ENCODE assay signal across 20 mouse cellular contexts in genomic region chr4:153251943-153252342, GRCm38 (mm10).
"Had no signal": no experiment of that assay in that cellular context is flagged by ENCODE, and none has a peak within 500 bp of the region (broad histone marks: within the 10 kb centered on the region; RNA-seq: fewer than 3 reads in every experiment).

No protein-coding gene starts in this region.

- ATAC-seq: forebrain, postnatal 0 days; hindbrain, postnatal 0 days; intestine, embryonic 16.5 days had no signal

- H3K4me1 ChIP-seq: heart, embryonic 15.5 days; kidney, embryonic 15.5 days; limb, embryonic 12.5 days had no signal

- H3K36me3 ChIP-seq: heart, embryonic 13.5 days; heart, embryonic 15.5 days; hindbrain, embryonic 15.5 days; kidney, embryonic 15.5 days; limb, embryonic 10.5 days; limb, embryonic 12.5 days had no signal

- H3K4me2 ChIP-seq: heart, embryonic 11.5 days; heart, embryonic 13.5 days; heart, embryonic 15.5 days; hindbrain, embryonic 15.5 days; kidney, embryonic 15.5 days; limb, embryonic 12.5 days had no signal

- H3K27me3 ChIP-seq: heart, embryonic 13.5 days; heart, embryonic 15.5 days; hindbrain, embryonic 15.5 days; kidney, embryonic 15.5 days; limb, embryonic 12.5 days had no signal

- H3K9ac ChIP-seq: forebrain, postnatal 0 days; heart, embryonic 13.5 days; heart, embryonic 15.5 days; hindbrain, embryonic 15.5 days; kidney, embryonic 15.5 days; limb, embryonic 12.5 days had no signal

- H3K4me3 ChIP-seq: heart, adult 2 months; heart, embryonic 13.5 days; heart, embryonic 15.5 days; hindbrain, embryonic 15.5 days; kidney, embryonic 15.5 days; limb, embryonic 10.5 days; limb, embryonic 12.5 days had no signal

- H3K9me3 ChIP-seq: heart, embryonic 15.5 days; hindbrain, embryonic 15.5 days; kidney, embryonic 15.5 days; limb, embryonic 10.5 days; limb, embryonic 12.5 days had no signal

- H3K27ac ChIP-seq: heart, adult 2 months; heart, embryonic 13.5 days; heart, embryonic 15.5 days; hindbrain, embryonic 15.5 days; hindbrain, postnatal 0 days; kidney, embryonic 15.5 days; kidney, postnatal 0 days; limb, embryonic 10.5 days; limb, embryonic 12.5 days had no signal

- DNase-seq: forebrain, postnatal 0 days; gastrocnemius, postnatal 14 days; gastrocnemius, postnatal 36 days; heart, postnatal 14 days; kidney, adult 9 months; kidney, postnatal 36 days; layer of hippocampus, adult 9-11 months; layer of hippocampus, postnatal 36 days; liver had no signal
